Mouse (Mus musculus) monocyte, adult 2 months (primary cell): ENCODE data around the gene Tdrd9.

Source experiments
- DNase-seq, 2 experiments: peaks; one replicate each; pipeline ENCODE4 v3.0.0; 2022; ENCODE audit warnings: low spot score in 2 of 2, low read depth in 1 of 2

Tdrd9 gene

DNA sequence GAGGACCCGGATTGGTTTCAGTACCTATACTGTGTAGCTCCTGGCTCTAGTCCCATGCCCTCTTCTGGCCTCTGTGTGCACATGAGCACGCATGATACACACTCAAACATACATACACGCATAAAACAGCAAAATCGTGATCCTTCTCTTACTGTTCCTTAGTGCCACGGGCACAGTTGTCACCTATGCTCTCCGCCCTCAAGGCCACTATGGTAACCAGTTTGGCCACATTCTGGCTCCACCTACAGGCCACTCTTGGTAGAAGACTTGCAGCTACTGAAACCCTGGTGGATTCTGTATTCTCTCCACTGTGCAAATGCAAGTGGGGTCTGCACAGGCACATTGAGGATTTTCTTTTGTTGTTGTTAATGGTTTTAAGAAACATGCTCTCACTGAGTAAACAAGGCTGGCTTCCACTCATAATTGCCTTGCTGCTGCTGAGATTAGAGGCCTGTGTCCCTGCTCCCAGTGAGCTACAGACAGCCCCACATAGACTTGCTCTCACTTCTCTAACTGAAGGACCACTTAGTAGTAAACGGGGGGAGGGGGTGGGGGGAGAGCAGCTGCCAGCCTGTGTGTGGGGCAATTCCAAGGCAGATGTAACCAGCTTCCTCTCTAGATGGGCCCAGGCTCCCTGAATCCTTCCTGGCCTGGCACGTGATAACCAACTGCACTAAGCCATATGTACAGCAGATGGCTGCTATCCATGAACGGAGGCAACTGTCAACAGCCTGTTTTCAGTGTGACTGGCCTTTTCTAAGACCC, 13.1 kb upstream of the Tdrd9 start:
- peak in 1 of 2 experiments; percentile 52 for DNase-seq

DNA sequence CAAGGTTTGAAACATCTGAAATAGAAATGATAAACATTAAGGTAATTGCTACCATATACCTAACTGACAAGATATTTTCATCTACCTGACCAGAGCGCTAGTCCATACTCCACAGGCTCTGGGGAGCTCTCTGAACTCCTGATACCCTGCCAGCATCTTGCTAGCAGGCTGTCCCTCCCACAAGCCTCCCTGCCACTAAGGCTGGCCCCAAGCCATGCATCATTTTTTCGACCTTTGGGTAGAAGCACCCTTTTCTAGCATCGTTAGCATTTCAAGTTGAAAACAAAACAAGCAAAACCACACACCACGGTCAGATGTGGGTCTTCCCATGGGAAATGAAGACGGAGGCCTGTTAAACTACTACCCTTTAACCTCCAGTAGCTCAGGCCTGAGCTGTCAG, 8.0 kb upstream of the Tdrd9 start:
- DNase-seq: no peak

GRCm38 (mm10) chr12:111966683-111967173, 4.6 kb upstream of the Tdrd9 start, which contains the start of gene Atp5mpl:
Atp5mpl (minus strand) TSS chr12:111966977.
- peak; percentile 81 to 92 for DNase-seq

DNA sequence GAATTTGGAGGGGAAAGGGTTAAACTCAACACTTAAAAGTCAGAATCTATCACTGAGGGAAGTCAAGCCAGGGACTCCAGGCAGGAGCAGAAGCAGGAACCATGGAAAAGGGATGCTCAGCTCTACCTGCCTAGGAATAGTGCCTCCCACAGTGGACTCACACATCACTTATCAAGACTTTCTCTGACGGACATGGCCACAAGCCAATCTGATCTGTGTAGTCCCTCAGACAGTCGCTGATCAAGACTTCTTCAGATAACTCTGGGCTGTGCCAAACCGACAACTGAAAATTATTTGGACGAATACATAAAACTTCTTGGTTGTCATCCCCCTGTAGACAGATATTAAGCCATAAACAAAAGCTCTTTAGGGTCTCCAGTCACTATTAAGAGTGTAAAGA, 1.3 kb upstream of the Tdrd9 start:
- DNase-seq: no peak

- no peak for DNase-seq
Measured at GRCm38 (mm10) chr12:111972504-111972903, 1.1 kb downstream of the Tdrd9 start.

DNA sequence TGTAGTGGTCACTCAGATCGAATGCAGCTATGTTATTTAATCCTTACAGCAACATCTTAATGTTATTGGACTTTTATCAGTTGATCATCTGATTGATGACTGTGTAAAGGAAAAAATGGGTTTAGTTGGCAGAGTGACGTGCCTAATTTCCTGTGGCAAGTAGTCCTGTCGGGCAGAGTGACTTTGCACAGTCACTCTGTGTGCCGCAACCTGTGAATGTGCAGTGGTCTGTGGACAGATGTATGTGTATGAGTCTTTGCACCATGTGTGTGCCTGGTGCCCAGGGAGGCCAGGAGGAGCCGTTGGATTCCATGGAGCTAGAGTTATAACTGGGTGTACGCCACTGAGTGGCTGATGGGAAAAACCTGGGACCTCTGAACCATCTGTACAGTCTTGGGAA, 3.2 kb downstream of the Tdrd9 start:
- no peak for DNase-seq

- DNase-seq: no peak
Measured at GRCm38 (mm10) chr12:111977138-111977537, 5.8 kb downstream of the Tdrd9 start.

- DNase-seq: no peak
Measured at GRCm38 (mm10) chr12:111978274-111978673, 6.9 kb downstream of the Tdrd9 start.

DNA sequence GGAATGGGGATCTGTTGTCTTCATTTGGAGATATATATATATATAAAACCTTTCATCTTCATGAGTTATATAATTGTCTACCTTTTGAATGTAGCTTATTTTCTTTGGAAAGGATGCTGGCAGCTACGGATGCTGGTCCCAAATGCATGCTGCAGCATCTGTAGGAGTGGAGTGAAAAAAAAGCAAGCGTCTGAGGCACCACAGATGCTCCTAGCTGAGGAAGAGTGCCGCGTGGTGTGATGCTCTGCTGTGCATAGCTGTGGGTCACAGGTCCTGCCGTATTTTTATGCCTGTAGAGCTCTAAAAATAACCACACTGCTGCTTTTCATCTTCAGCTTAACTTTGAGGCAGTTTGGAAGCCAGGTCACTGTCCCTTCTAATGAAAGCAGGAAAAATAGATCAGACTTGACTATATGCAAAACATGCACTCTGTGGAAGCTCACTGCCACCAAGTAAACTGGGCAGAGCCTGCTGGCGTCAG, 9.6 kb downstream of the Tdrd9 start, which contains the start of gene Rd3l:
Gene Rd3l, minus strand, starts transcription at position 431 of the 481 bp plus-strand sequence.
- DNase-seq: no peak

DNA sequence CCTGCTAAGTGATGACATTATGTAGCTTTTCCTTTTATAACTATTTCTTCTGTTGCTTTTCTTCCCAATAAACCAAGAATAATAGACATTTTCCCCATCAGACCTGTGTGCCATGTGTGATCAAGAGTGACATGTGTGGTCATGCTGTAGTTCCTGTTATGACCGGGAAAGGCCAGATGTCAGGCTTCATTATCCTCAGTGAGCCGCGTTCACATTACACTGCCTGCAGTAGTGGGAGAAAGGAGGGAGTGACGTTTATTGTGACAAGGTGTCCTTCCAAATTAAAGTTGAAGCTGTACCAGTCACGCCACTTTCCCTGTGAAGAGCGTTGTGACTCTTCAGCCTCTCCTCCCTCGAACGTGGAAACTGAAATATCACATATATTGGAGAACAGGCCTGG, 10.5 kb downstream of the Tdrd9 start:
- DNase-seq: no peak

DNA sequence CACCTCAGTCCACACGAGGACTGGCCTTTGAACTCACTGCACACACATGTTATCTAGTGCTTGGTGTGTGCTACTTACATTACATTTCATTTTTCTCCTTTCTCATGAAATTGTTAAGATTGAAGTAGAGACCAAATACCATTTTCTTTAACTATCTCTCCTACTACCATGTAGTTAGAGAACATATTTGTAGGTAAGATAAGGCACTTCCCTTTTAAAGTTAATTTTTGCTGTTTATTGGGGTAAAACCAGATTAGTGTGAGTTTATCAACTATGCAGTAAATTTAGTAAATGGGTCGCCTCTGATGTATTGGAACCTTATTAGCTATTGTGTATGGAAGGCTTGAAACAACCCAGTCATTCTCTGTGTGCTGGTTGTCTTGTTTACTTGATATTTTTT, 11.8 kb downstream of the Tdrd9 start:
- DNase-seq: no peak

GRCm38 (mm10) chr12:111986756-111987155, 15.4 kb downstream of the Tdrd9 start:
- no peak for DNase-seq

DNA sequence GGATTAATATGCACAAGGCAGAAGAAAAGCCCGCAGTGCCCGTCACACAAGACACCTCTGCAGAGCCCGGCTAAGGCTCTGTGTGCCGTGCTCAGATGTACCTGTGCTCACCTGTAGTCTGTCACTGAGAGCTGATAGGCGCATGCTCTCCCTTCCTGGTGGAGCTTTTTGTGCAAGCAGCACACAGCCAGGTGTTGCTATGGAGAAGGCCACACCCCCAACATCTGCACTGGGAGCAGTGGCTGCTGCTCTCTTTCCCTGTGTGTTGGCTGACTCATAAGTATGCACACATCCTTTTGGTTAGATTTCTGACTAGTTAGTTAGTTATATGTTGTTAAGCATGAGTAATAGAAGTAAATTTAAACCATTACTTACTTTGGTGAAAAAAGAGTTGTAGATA, 21.3 kb downstream of the Tdrd9 start:
- DNase-seq: no peak

DNA sequence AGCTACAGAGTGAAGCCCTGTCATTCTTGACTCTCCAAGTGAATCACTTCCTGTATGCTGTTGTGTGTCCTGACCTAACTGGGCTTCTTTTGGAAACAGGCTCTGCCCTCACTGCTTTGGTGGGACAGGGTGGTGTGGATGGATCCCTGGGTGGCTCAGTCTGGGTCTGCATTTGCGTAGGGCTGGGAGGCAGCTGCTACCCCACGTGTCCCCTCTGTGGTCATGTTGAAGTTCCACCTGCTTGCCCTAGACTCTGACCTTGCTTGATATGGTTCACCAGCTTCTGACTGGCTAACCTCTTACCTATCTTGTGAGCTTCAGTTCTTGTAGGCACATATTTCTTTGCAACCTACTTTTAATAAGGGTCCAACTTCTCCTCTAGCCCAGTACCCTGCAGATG, 23.8 kb downstream of the Tdrd9 start:
- no peak for DNase-seq

GRCm38 (mm10) chr12:111999735-112000134, 28.4 kb downstream of the Tdrd9 start:
- no peak for DNase-seq

GRCm38 (mm10) chr12:112001223-112001622, 29.9 kb downstream of the Tdrd9 start:
- peak; percentile 10 to 19 for DNase-seq

DNA sequence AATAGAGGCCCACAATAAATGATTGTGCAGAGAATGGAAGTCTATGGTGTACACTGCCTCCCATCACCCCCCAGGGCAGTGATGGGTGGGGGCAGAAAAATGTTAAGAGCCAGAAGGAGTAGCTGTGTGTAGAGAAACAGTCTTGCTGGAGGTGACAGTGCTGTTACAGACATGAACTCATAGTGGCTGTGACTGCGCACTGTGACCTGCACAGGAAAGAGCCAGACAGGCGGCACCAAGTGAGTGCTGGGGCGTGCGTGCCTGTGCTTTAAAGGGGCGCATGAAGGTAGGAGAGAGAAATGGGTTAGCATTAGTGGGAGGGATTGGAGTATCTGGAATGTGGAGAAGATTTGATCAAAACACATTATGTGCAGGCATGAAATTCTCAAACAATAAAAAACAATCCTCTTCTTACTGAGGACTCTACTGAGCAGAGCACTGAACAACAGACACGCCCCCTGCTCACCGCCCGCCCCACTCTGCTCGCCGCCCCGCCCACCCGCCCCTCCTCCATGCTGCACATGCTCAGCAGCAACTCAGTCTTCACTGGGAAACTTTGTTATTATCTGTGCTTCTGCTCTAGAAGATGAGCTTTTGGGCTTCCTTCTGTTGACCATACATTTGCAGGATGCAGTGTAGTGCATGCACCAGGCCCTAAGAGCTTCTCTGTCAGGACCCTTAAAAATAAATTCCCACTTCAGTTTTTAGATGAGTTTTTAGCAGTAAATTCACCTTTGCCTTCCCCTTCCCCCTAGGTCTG, 41.3 kb downstream of the Tdrd9 start:
- no peak for DNase-seq

DNA sequence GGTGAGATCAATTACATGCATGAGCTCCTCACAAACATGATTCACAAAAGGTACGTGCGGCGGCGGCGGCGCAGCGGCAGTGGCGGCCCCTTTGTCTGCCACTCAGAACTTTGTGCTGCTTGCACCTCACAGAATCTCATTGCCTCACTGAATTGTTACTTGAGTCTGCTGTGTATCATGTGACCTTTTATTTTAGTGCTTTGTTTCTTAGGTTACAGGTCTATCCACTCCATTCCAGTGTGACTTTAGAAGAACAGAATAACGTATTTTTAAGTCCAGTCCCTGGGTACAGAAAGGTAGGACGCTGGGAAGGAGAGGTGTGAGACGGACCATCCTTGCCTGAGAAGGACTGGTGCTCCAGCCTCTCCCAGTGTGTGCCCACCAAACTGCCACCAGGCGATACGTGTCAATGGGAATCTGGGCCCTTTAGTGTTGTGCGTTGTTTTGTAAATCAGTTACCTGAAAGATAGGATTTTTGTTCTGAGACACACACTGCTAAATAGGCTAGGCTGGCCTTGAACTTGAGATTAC, 42.0 kb downstream of the Tdrd9 start:
- DNase-seq: no peak

DNA sequence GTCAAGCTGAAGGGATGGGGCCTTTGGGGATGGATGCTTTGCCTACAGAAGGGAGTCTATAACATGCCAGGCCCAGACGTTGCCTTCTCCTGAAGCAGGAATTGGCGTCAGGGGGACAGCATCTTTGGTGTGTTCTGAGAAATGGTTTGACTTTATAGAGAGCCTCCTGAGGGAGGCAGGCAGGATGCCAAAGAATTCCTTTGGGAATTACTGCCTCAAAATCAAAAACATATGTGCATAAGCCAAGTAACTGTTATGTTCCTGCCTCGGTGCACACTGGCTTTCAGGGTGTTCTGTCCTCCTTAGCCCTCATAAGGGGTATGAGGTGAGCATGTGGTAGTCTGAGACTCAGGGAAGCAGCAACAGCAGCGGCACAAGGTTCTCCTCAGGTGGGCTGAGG, 45.0 kb downstream of the Tdrd9 start:
- DNase-seq: no peak

GRCm38 (mm10) chr12:112023306-112023705, 51.9 kb downstream of the Tdrd9 start:
- no peak for DNase-seq

DNA sequence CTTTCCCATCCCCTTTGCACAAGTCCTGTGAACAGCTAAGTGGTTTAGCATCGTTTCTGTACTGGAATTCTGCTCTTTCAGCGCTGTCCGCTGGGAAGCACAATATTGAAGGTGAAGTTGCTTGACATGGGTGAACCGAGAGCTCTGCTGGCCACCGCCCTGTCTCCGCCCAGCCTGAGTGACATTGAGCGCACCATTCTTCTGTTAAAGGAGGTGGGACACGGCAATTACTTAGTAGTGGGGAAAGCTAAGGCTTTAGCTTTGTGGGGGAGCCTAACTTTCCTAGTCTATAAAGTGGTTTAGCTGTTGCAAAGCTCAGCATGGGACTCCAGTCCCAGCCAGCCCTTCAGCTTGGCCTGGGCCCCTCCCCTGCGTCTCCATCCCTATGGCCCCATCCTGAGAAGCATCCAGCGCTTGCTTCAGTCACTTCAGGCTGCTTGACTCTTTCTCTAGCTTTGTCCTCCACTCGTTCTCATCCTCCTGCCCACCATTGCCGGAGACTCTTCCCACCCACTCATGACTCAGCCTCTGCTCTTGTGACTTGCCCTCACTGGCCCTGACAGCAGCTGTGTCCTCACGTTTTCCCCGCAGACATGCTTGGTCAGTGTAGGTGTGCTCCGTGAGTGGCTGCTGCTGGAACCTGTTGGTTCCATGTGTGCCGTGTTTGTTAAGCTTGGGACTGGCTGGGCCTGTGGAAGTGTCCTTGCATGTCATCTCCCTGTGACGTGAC, 53.4 kb downstream of the Tdrd9 start:
- no peak for DNase-seq
